Mouse (Mus musculus) heart, embryonic 14.5 days (tissue): ENCODE measurements at regions not wholly inside any gene's neighbourhood (a gene's known extent, or its start where the extent isn't known, plus 50 kb on each side); places are given as distances from the start of the nearest gene placed in this dataset.

Experiments
- ATAC-seq: fragments of 200-750 bp; cut with Nextera tagmentation; 2 replicates; pipeline ENCODE4 v1.8.0; 2017; ENCODE audit warnings: low read depth, moderate TSS enrichment; ENCODE audit not compliant: insufficient number of reproducible peaks, insufficient read depth, low FRiP score
- H3K27ac ChIP-seq, 2 experiments: fragments of 200-500 bp in 1 of 2; fragments of 300-500 bp in 1 of 2; sonication (generic) in 1 of 2; replicated peaks in 1 of 2; 2 replicates each; pipeline ENCODE4 v1.5.1; 2012 to 2014; ENCODE audit warnings: low read depth in 2 of 2, low read length in 2 of 2, control low read depth in 1 of 2, mild to moderate bottlenecking in 1 of 2, mixed read lengths in 1 of 2; ENCODE audit not compliant: control insufficient read depth in 1 of 2, insufficient read depth in 1 of 2
- H3K27me3 ChIP-seq: fragments of 300-500 bp; sonication (generic); 2 replicates; pipeline ENCODE4 v1.6.1; 2014; ENCODE audit warnings: mild to moderate bottlenecking, low read length, control low read depth; ENCODE audit not compliant: control insufficient read depth, insufficient read depth
- H3K36me3 ChIP-seq: fragments of 300-500 bp; sonication (generic); 2 replicates; pipeline ENCODE4 v1.6.1; 2014; ENCODE audit warnings: mild to moderate bottlenecking, control low read depth, low read length, mixed read lengths; ENCODE audit not compliant: control insufficient read depth, insufficient read depth
- H3K4me1 ChIP-seq, 2 experiments: fragments of 200-500 bp in 1 of 2; fragments of 300-500 bp in 1 of 2; sonication (generic) in 1 of 2; 2 replicates each; pipeline ENCODE4 v1.6.1; 2012 to 2014; ENCODE audit warnings: low read length in 2 of 2, control low read depth in 1 of 2, mixed read lengths in 1 of 2; ENCODE audit not compliant: control insufficient read depth in 2 of 2, insufficient read depth in 2 of 2
- H3K4me2 ChIP-seq: fragments of 300-500 bp; sonication (generic); 2 replicates; pipeline ENCODE4 v1.6.1; 2014; ENCODE audit warnings: mild to moderate bottlenecking, low read length
- H3K4me3 ChIP-seq, 2 experiments: fragments of 200-500 bp in 1 of 2; fragments of 300-500 bp in 1 of 2; sonication (generic) in 1 of 2; 2 replicates each; pipeline ENCODE4 v1.5.1; 2012 to 2014; ENCODE audit warnings: low read length in 2 of 2, mild to moderate bottlenecking in 2 of 2, control low read depth in 1 of 2, low read depth in 1 of 2, moderate library complexity in 1 of 2; ENCODE audit not compliant: control insufficient read depth in 1 of 2, insufficient read depth in 1 of 2
- H3K9ac ChIP-seq: fragments of 300-500 bp; sonication (generic); 2 replicates; pipeline ENCODE4 v1.6.1; 2014; ENCODE audit warnings: mild to moderate bottlenecking, low read length
- H3K9me3 ChIP-seq: fragments of 300-500 bp; sonication (generic); 2 replicates; pipeline ENCODE4 v1.6.1; 2016; ENCODE audit warnings: low read length, control low read depth; ENCODE audit not compliant: control insufficient read depth
- WGBS: fragments of 180-500 bp; shearing (Covaris S2); extraction: QIAGEN DNeasy Blood & Tissue Kit; methylation state at CpG from one replicate; pipeline ENCODE4 v1.1.7; 2014; 5-methylcytosine and 5-hydroxymethylcytosine counted together

GRCm38 (mm10) chr8:96277058-96277457 is 388.7 kb upstream of the Got2 start:
- Histone ChIP-seq H3K27me3 (no peaks in the 10 kb centered on the region), H3K9ac (no peak overlapping the region), H3K27ac (no peak overlapping the region), H3K36me3 (no peaks in the 10 kb centered on the region), H3K4me2 (no peak overlapping the region), H3K4me3 (no peak overlapping the region), H3K9me3 (no peaks in the 10 kb centered on the region), H3K4me1 (no peaks in the 10 kb centered on the region)
- WGBS = 57% methylated on average over 5 of the region's 5 CpGs
- no peak for ATAC-seq

GRCm38 (mm10) chr8:96256294-96256693 is 367.9 kb upstream of the Got2 start:
- ATAC-seq = no peak
- Histone ChIP-seq H3K27me3 (no peaks in the 10 kb centered on the region), H3K27ac (no peak overlapping the region), H3K4me3 (no peak overlapping the region), H3K9me3 (no peaks in the 10 kb centered on the region), H3K4me1 (0 out of 4 replicates have a peak, but pooled peaks cover 0 to 4% of the 10 kb centered on the region in 2 experiments), H3K9ac (no peak overlapping the region), H3K4me2 (no peak overlapping the region), H3K36me3 (no peaks in the 10 kb centered on the region)
- WGBS = 80% methylated on average over 5 of the region's 5 CpGs

DNA sequence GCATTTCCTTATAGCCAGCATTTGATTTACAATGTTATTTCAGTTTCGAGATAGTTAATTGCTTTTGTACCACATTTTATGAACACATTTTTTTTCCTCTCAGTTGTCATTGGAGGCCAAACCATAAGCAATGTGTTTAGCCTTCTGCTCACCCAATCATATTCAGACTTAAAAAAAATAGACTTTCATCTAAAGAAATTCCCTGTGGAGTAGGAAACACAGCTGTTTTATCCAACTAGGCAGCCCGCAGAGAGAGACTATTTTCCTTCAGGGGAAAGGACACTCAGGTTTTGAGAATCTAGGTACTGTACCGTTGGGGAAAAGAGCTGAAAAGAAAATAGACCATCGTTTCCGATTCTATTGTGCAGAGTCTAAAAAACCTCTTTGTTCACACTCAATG is 367.5 kb upstream of the Got2 start:
- Histone ChIP-seq H3K9ac (no peak overlapping the region), H3K4me3 (no peak overlapping the region), H3K27me3 (no peaks in the 10 kb centered on the region), H3K27ac (no peak overlapping the region), H3K9me3 (no peaks in the 10 kb centered on the region), H3K36me3 (no peaks in the 10 kb centered on the region), H3K4me1 (0 out of 4 replicates have a peak, but pooled peaks cover 0 to 4% of the 10 kb centered on the region in 2 experiments), H3K4me2 (no peak overlapping the region)
- no peak for ATAC-seq
- WGBS = 68% methylated on average over 5 of the region's 5 CpGs

- H3K27ac ChIP-seq = peak overlapping the region in 1 of 2 experiments; percentile 3; a peak in 1 of 4 replicates
- no peak overlapping the region; the same call in 1 of the 2 replicates for H3K9ac ChIP-seq
- H3K4me3 ChIP-seq = no peak overlapping the region
- WGBS = 56% methylated on average over 7 of the region's 7 CpGs
- H3K9me3 ChIP-seq = no peaks in the 10 kb centered on the region
- no peaks in the 10 kb centered on the region for H3K36me3 ChIP-seq
- H3K4me2 ChIP-seq = no peak overlapping the region
- peaks cover 3 to 8% of the 10 kb centered on the region in 2 experiments; a peak in 3 of 4 replicates for H3K4me1 ChIP-seq
- ATAC-seq = no peak
- H3K27me3 ChIP-seq = no peaks in the 10 kb centered on the region
These were observed 357.7 kb upstream of the Got2 start for GRCm38 (mm10) chr8:96246017-96246416.

DNA sequence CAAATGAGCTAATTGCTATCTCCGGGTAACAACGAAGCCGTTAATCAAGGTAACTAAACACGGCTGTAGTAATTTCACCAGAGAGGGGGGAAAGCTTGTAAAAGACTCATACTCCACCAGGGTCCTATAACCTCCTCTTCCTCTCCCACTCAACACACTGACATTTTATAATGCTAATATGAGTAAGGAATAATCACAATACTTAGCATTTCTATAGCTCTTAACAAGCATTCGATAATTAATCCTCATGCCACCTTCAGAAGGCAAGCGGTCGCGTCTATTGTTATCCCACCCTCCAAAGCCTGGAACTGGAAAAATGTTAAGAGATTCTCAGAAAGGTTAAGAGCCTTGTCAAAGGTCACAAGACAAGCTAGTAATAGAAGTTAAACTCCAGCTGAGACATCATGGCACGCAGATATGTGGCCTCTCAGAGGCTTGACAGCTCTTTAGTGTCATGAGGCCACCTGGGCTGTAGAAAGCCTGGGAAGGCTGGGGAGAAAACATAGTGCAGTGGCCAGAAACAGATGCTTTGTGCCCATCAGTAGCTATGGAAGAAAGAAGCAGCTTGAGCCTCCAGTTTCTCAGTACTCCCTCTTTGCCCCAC is 356.3 kb upstream of the Got2 start:
- Histone ChIP-seq H3K9ac (no peak overlapping the region), H3K4me2 (no peak overlapping the region), H3K4me1 (peaks cover 3 to 8% of the 10 kb centered on the region in 2 experiments; a peak in 3 of 4 replicates), H3K27ac (peak overlapping the region; percentile 27 to 49), H3K36me3 (no peaks in the 10 kb centered on the region), H3K9me3 (no peaks in the 10 kb centered on the region), H3K27me3 (no peaks in the 10 kb centered on the region), H3K4me3 (no peak overlapping the region)
- no peak for ATAC-seq
- WGBS = 33% methylated on average over 9 of the region's 9 CpGs

- Histone ChIP-seq H3K9me3 (no peaks in the 10 kb centered on the region), H3K9ac (no peak overlapping the region), H3K4me3 (no peak overlapping the region), H3K36me3 (no peaks in the 10 kb centered on the region), H3K27ac (peak overlapping the region; percentile 27 to 51; a peak in 3 of 4 replicates), H3K4me2 (no peak overlapping the region), H3K27me3 (no peaks in the 10 kb centered on the region), H3K4me1 (peaks cover 4 to 8% of the 10 kb centered on the region in 2 experiments; a peak in 2 of 4 replicates)
- ATAC-seq = no peak
These were observed 350.1 kb upstream of the Got2 start for GRCm38 (mm10) chr8:96238406-96238805.

GRCm38 (mm10) chr8:96237940-96238339 is 349.6 kb upstream of the Got2 start:
- H3K4me3 ChIP-seq = no peak overlapping the region
- H3K9me3 ChIP-seq = no peaks in the 10 kb centered on the region
- peak; percentile 83 for ATAC-seq
- peak overlapping the region; percentile 27 to 51; a peak in 2 of 4 replicates for H3K27ac ChIP-seq
- H3K9ac ChIP-seq = no peak overlapping the region
- H3K4me1 ChIP-seq = peaks cover 4 to 8% of the 10 kb centered on the region in 2 experiments; a peak in 2 of 4 replicates
- no peak overlapping the region for H3K4me2 ChIP-seq
- H3K27me3 ChIP-seq = no peaks in the 10 kb centered on the region
- H3K36me3 ChIP-seq = no peaks in the 10 kb centered on the region
- 6% methylated on average over 3 of the region's 3 CpGs for WGBS

GRCm38 (mm10) chr8:96230412-96230811 is 342.1 kb upstream of the Got2 start:
- Histone ChIP-seq H3K27me3 (no peaks in the 10 kb centered on the region), H3K36me3 (no peaks in the 10 kb centered on the region), H3K4me3 (no peak overlapping the region), H3K27ac (no peak overlapping the region), H3K4me1 (no peaks in the 10 kb centered on the region), H3K9ac (no peak overlapping the region), H3K4me2 (no peak overlapping the region), H3K9me3 (no peaks in the 10 kb centered on the region)
- no peak for ATAC-seq
- 31% methylated on average over 4 of the region's 4 CpGs for WGBS
